In the genomic region with DNA sequence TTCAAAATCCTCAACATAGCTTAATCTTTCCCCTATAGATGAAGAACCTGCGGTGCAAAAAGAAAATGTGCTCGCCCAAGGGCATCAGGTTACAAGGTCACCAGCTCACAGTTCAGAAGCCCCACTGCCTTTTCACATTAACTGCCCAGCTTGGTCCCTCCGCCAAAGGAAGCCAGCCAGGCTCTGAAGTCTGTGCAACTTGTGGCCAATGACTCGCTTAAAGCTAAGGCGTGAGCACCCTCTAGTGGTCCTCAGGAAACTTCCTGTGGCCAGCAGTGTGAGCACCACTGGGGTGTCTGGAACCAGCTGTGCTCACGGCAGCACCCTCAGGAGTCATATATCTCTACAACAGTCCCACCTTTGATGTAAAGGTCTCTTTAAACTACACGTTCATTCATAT, we compare ENCODE assay signal across 8 mouse cellular contexts. TPM values are rescaled to one million over a fixed set of nuclear protein-coding genes. Genes with fewer than 3 reads are reported as not detected.
DNase-seq lines count a peak whose midpoint lies in the region; ATAC-seq lines count a peak whose summit lies in the region.

No protein-coding gene starts in this region.

- H3K27me3 ChIP-seq in limb, embryonic 13.5 days: peaks cover 6% of the 10 kb centered on the region; the same call in 1 of the 2 replicates

- peaks cover 19% of the 10 kb centered on the region for H3K4me1 ChIP-seq in limb, embryonic 13.5 days

- no peaks in the 10 kb centered on the region for H3K36me3 ChIP-seq in limb, embryonic 13.5 days

- H3K4me3 ChIP-seq in limb, embryonic 13.5 days: no peak overlapping the region

- peak; percentile 72 for ATAC-seq in limb, embryonic 13.5 days (ENCODE audit: low FRiP score, low read depth)
- ATAC-seq in monocyte, adult 5-6 weeks (replicated peaks; ENCODE audit: insufficient number of reproducible peaks, low FRiP score, low TSS enrichment, poor library complexity, severe bottlenecking): peak; percentile 77

- peak; percentile 63 for DNase-seq in layer of hippocampus, adult 11-12 months (ENCODE audit: low spot score)
- no peak for DNase-seq in layer of hippocampus, adult 9-10 months (ENCODE audit: low spot score)
- peak; percentile 55 to 76 for DNase-seq in cerebellum, postnatal 25 days
- peak; percentile 82 for DNase-seq in gastrocnemius, postnatal 14 days
- peak; percentile 34 for DNase-seq in kidney, adult 11 months
- DNase-seq in spleen, postnatal 10 days (ENCODE audit: low spot score in 2 of 2): peak; percentile 45 to 80

- H3K4me2 ChIP-seq in limb, embryonic 13.5 days (replicated peaks): no peak overlapping the region

- intact Hi-C loops in gastrocnemius, postnatal 14 days (cut with DNase I; ENCODE audit: low total_unique reads): loop anchor here (5.0 kb wide), 1 partner anchor 139 kb away; no protein-coding TSS in a partner anchor

- H3K27ac ChIP-seq in limb, embryonic 13.5 days: no peak overlapping the region

- no peaks in the 10 kb centered on the region for H3K9me3 ChIP-seq in limb, embryonic 13.5 days

- 0% methylated on average over 7 of the region's 7 CpGs for WGBS in limb, embryonic 13.5 days

- no peak overlapping the region for H3K9ac ChIP-seq in limb, embryonic 13.5 days

RNA-seq across cellular contexts. Expression of gene Aox2, which starts 18.2 kb away (rescaled TPM):
- under 1 TPM; 0.08 to 0.13 TPM for total RNA-seq in gastrocnemius, postnatal 14 days (2021)
- 0.04 and 0.09 TPM in 2 replicates for polyA plus RNA-seq in limb, embryonic 13.5 days (2015; fragmentation: Nextera tagmentation; extraction: Ambion mirVana)
- 0.10 TPM in 1 of 3 replicates, not detected in the others for total RNA-seq in monocyte, adult 5-6 weeks (2017)
